Mouse (Mus musculus): ENCODE results near the gene Ifitm6.

DNA sequence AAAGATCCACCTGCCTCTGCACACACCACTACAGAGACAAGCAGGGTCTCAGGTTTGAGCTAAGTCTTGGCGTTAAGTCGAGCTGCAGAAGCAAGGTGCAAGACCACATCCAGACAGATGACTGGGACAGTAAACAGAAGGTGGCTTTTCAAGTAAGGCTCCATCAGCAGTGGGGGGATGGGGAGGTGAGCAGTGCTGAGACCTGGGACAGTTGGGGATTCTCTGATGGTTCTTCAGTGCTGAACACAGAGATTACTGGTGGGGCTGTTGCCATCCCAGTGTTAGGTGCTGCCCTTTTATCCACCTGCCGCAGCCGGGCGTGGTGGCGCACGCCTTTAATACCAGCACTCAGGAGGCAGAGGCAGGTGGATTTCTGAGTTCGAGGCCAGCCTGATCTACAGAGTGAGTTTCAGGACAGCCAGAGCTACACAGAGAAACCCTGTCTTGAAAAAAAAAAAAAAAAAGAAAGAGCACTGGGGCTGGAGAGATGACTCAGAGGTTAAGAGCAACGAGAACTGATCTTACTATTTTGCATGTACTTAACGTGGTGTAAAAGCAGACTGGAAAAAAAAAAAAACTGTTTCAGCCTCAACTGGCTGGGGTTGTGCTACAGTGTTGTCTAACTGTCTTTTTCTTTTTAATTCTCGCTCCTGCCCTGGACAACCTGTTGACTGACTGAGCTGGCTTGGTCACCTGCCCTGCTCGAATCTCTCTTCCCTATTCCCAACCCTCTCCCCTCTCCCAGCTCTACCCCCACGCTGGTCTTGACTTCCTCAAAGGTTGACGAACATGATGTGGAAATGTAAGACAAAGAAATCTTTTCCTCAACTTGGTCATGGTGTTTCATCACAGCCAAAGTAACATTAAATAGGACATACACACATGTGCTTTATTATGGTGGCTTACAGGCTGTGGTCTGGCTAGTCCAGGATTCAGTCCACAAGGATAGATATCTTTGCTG is 4.0 kb upstream of the Ifitm6 start:
- no peak for TF ChIP-seq CTCF (IDR thresholded peaks at IDR 0.05; ENCODE audit: control insufficient read depth, insufficient read depth, insufficient replicate concordance, low read depth, low read length)
- TF ChIP-seq POLR2A (IDR thresholded peaks at IDR 0.05; ENCODE audit: control insufficient read depth, low read depth, low read length), result no peak

All from testis, adult 2 months (tissue).